8 mouse cellular contexts compared by ENCODE assay signal in genomic region chr9:56089778-56090520, GRCm38 (mm10). TPM values are rescaled to one million over a fixed set of nuclear protein-coding genes. Genes with fewer than 3 reads are reported as not detected.
DNase-seq lines count a peak whose midpoint lies in the region; ATAC-seq and TF ChIP-seq lines count a peak whose summit lies in the region.

Pstpip1 (plus strand) TSS chr9:56089962.

- intact Hi-C loops in heart, postnatal 10 days (cut with DNase I): no loop called here

- WGBS in forebrain, embryonic 15.5 days: 32% methylated on average over 22 of the region's 22 CpGs
- WGBS in liver, postnatal 0 days (ENCODE audit: insufficient replicate concordance): 20% methylated on average over 22 of the region's 22 CpGs
- 35% methylated on average over 22 of the region's 22 CpGs for WGBS in neural tube, embryonic 13.5 days

- H3K4me2 ChIP-seq in forebrain, embryonic 15.5 days (replicated peaks): peak within 1 kb of the TSS; percentile 26
- peak within 1 kb of the TSS; percentile 48 for H3K4me2 ChIP-seq in liver, postnatal 0 days (ENCODE audit: low read depth, low read length)
- H3K4me2 ChIP-seq in neural tube, embryonic 13.5 days: peak within 1 kb of the TSS; percentile 33

- no peaks in the 10 kb centered on the region for H3K9me3 ChIP-seq in forebrain, embryonic 15.5 days
- H3K9me3 ChIP-seq in liver, postnatal 0 days (ENCODE audit: low read length): no peaks in the 10 kb centered on the region
- H3K9me3 ChIP-seq in neural tube, embryonic 13.5 days: no peaks in the 10 kb centered on the region

- no peak for TF ChIP-seq CTCF in liver, postnatal 0 days (IDR thresholded peaks at IDR 0.05; ENCODE audit: low read depth)
- TF ChIP-seq CTCF in testis, adult 2 months (IDR thresholded peaks at IDR 0.05; ENCODE audit: control insufficient read depth, insufficient read depth, insufficient replicate concordance, low read depth, low read length): no peak

- no peak for TF ChIP-seq POLR2A in testis, adult 2 months (IDR thresholded peaks at IDR 0.05; ENCODE audit: control insufficient read depth, low read depth, low read length)

- H3K4me1 ChIP-seq in forebrain, embryonic 15.5 days: peaks cover 11% of the 10 kb centered on the region
- H3K4me1 ChIP-seq in liver, postnatal 0 days (ENCODE audit: insufficient read depth): peaks cover 3% of the 10 kb centered on the region; the same call in 1 of the 2 replicates
- peaks cover 10% of the 10 kb centered on the region for H3K4me1 ChIP-seq in neural tube, embryonic 13.5 days (replicated peaks)
- H3K4me1 ChIP-seq in testis, adult 2 months (ENCODE audit: control insufficient read depth, insufficient read depth, low read length): peaks cover 10% of the 10 kb centered on the region

- peak; percentile 83 for DNase-seq in CD4-positive helper T cell, adult 2 months (ENCODE audit: low read depth, low spot score)
- peak; percentile 16 for DNase-seq in brain, embryonic 18.5 days (ENCODE audit: low read depth, low spot score)
- DNase-seq in heart, postnatal 10 days: peak; percentile 89 to 91
- DNase-seq in kidney, postnatal 36 days: peak; percentile 46 to 74
- DNase-seq in liver, postnatal 0 days: peak; percentile 63

- ATAC-seq in forebrain, embryonic 15.5 days (replicated peaks): peak; percentile 86
- ATAC-seq in liver, postnatal 0 days: peak; percentile 51; the same call in 1 of the 2 replicates
- peak; percentile 84 for ATAC-seq in neural tube, embryonic 13.5 days (ENCODE audit: low read depth)

- peak within 1 kb of the TSS; percentile 33; the same call in 1 of the 2 replicates for H3K9ac ChIP-seq in forebrain, embryonic 15.5 days (replicated peaks)
- peak within 1 kb of the TSS; percentile 60 for H3K9ac ChIP-seq in liver, postnatal 0 days (replicated peaks)
- H3K9ac ChIP-seq in neural tube, embryonic 13.5 days: peak within 1 kb of the TSS; percentile 57

- no peaks in the 10 kb centered on the region for H3K36me3 ChIP-seq in forebrain, embryonic 15.5 days
- H3K36me3 ChIP-seq in liver, postnatal 0 days (replicated peaks; ENCODE audit: insufficient read depth, low read length): no peaks in the 10 kb centered on the region
- H3K36me3 ChIP-seq in neural tube, embryonic 13.5 days: no peaks in the 10 kb centered on the region
- H3K36me3 ChIP-seq in testis, adult 2 months (ENCODE audit: control insufficient read depth, insufficient read depth, low read length): no peaks in the 10 kb centered on the region

- no peak within 1 kb of the TSS for H3K4me3 ChIP-seq in forebrain, embryonic 15.5 days
- peak within 1 kb of the TSS; percentile 46 for H3K4me3 ChIP-seq in liver, postnatal 0 days (ENCODE audit: low read depth, low read length)
- no peak within 1 kb of the TSS for H3K4me3 ChIP-seq in neural tube, embryonic 13.5 days
- H3K4me3 ChIP-seq in testis, adult 2 months (ENCODE audit: control insufficient read depth, low read depth, low read length): peak within 1 kb of the TSS; percentile 38

- peak within 1 kb of the TSS; percentile 68 for H3K27ac ChIP-seq in forebrain, embryonic 15.5 days (replicated peaks)
- H3K27ac ChIP-seq in liver, postnatal 0 days (ENCODE audit: low read depth): peak within 1 kb of the TSS; percentile 75
- peak within 1 kb of the TSS; percentile 75 for H3K27ac ChIP-seq in neural tube, embryonic 13.5 days (replicated peaks)
- H3K27ac ChIP-seq in testis, adult 2 months (ENCODE audit: control insufficient read depth, insufficient read depth, low read depth, low read length): no peak within 1 kb of the TSS

- TF ChIP-seq EP300 in liver, postnatal 0 days (IDR thresholded peaks at IDR 0.05; ENCODE audit: low read depth): no peak

- H3K27me3 ChIP-seq in forebrain, embryonic 15.5 days: no peaks in the 10 kb centered on the region
- no peaks in the 10 kb centered on the region for H3K27me3 ChIP-seq in liver, postnatal 0 days (ENCODE audit: insufficient read depth, low read length)
- no peaks in the 10 kb centered on the region for H3K27me3 ChIP-seq in neural tube, embryonic 13.5 days
- no peaks in the 10 kb centered on the region for H3K27me3 ChIP-seq in testis, adult 2 months (ENCODE audit: control insufficient read depth, insufficient read depth, low read length)

RNA-seq across cellular contexts. Expression of gene Pstpip1, which starts in this region (rescaled TPM):
- 0.33 and 0.60 TPM in 2 replicates for polyA plus RNA-seq in forebrain, embryonic 15.5 days (2015; fragmentation: Nextera tagmentation; extraction: Ambion mirVana)
- 1 to 10 TPM in 1 of 2 experiments, under 1 TPM in 1; 0.99 to 1.6 TPM for total RNA-seq in heart, postnatal 10 days (2021)
- 5.5 and 6.0 TPM in 2 replicates for polyA plus RNA-seq in liver, postnatal 0 days (2015; fragmentation: Nextera tagmentation; extraction: Ambion mirVana)
- 0.87 and 1.1 TPM in 2 replicates for polyA plus RNA-seq in neural tube, embryonic 13.5 days (2015; fragmentation: Nextera tagmentation; extraction: Ambion mirVana)
- 3.6 and 4.8 TPM in 2 replicates for polyA plus RNA-seq in testis, adult 2 months (2012; rRNA removed)

Comparison
In these comparisons a context has a peak if more than half of its experiments do, and no peak if none do; other contexts are left out.
1. Peak in ATAC-seq, H3K27ac ChIP-seq, H3K9ac ChIP-seq and H3K4me2 ChIP-seq in forebrain, embryonic 15.5 days; RNA of the gene not detected or under 1 TPM.
2. DNase-seq: peak in every context shown above with its lines; median percentile 90 in heart, postnatal 10 days; 83 in CD4-positive helper T cell, adult 2 months; 63 in liver, postnatal 0 days; 60 in kidney, postnatal 36 days; 16 in brain, embryonic 18.5 days.
3. H3K4me3 ChIP-seq: peak in liver, postnatal 0 days (single experiment) and testis, adult 2 months (single experiment); none in forebrain, embryonic 15.5 days (single experiment) and neural tube, embryonic 13.5 days (single experiment).
4. Peak in every context shown above with its lines, with median percentiles within 50 percentile points of each other: ATAC-seq, H3K4me2 ChIP-seq and H3K9ac ChIP-seq.